Mouse (Mus musculus) embryonic facial prominence, embryonic 15.5 days (tissue): ENCODE data around the gene Hpd. TPM values are rescaled to one million over a fixed set of nuclear protein-coding genes. Genes with fewer than 3 reads are reported as not detected.

Experiments
- ATAC-seq: fragments of 200-750 bp; cut with Nextera tagmentation; 2 replicates; pipeline ENCODE4 v1.8.0; 2017; ENCODE audit warnings: low read depth, moderate TSS enrichment; ENCODE audit not compliant: insufficient number of reproducible peaks, low FRiP score, low TSS enrichment
- H3K27ac ChIP-seq: fragments of 300-500 bp; sonication (generic); replicated peaks from 2 replicates; pipeline ENCODE4 v1.5.1; 2015; ENCODE audit warnings: mild to moderate bottlenecking, inconsistent platforms
- H3K27me3 ChIP-seq: fragments of 300-500 bp; sonication (generic); 2 replicates; pipeline ENCODE4 v1.6.1; 2015; ENCODE audit warnings: inconsistent platforms
- H3K36me3 ChIP-seq: fragments of 300-500 bp; sonication (generic); 2 replicates; pipeline ENCODE4 v1.6.1; 2015; ENCODE audit warnings: mild to moderate bottlenecking, inconsistent platforms
- H3K4me1 ChIP-seq: fragments of 300-500 bp; sonication (generic); 2 replicates; pipeline ENCODE4 v1.6.1; 2015; ENCODE audit warnings: inconsistent platforms
- H3K4me2 ChIP-seq: fragments of 300-500 bp; sonication (generic); replicated peaks from 2 replicates; pipeline ENCODE4 v1.6.1; 2015; ENCODE audit warnings: mild to moderate bottlenecking, inconsistent platforms
- H3K4me3 ChIP-seq: fragments of 300-500 bp; sonication (generic); replicated peaks from 2 replicates; pipeline ENCODE4 v1.5.1; 2015; ENCODE audit warnings: mild to moderate bottlenecking, inconsistent platforms
- H3K9ac ChIP-seq: fragments of 300-500 bp; sonication (generic); 2 replicates; pipeline ENCODE4 v1.6.1; 2015; ENCODE audit warnings: inconsistent platforms
- H3K9me3 ChIP-seq: fragments of 300-500 bp; sonication (generic); replicated peaks from 2 replicates; pipeline ENCODE4 v1.6.1; 2016; ENCODE audit warnings: inconsistent platforms
- WGBS: fragments of 180-500 bp; shearing (Covaris S2); methylation state at CpG from one replicate; pipeline ENCODE4 v1.1.7; 2015; 5-methylcytosine and 5-hydroxymethylcytosine counted together
- polyA plus RNA-seq: library from polyadenylated mRNA; unstranded; fragments of >200 nt; fragmentation: Nextera tagmentation; extraction: Ambion mirVana; gene quantifications from 2 replicates; pipeline ENCODE4 v1.2.1, GENCODE M21; 2015

Gene Hpd
- polyA plus RNA-seq, 1 experiment from 2014 or later = not detected

GRCm38 (mm10) chr5:123159446-123159845, 23.1 kb downstream of the Hpd start:
- Histone ChIP-seq H3K9me3 (no peaks in the 10 kb centered on the region), H3K27ac (no peak overlapping the region), H3K4me2 (no peak overlapping the region), H3K4me3 (no peak overlapping the region), H3K9ac (no peak overlapping the region), H3K27me3 (no peaks in the 10 kb centered on the region), H3K36me3 (peaks cover 86% of the 10 kb centered on the region), H3K4me1 (no peaks in the 10 kb centered on the region)
- 90% methylated on average over 4 of the region's 4 CpGs for WGBS
- no peak for ATAC-seq

GRCm38 (mm10) chr5:123157972-123158371, 24.6 kb downstream of the Hpd start:
- Histone ChIP-seq H3K9me3 (no peaks in the 10 kb centered on the region), H3K36me3 (peaks cover 84% of the 10 kb centered on the region), H3K4me2 (no peak overlapping the region), H3K27me3 (no peaks in the 10 kb centered on the region), H3K4me3 (no peak overlapping the region), H3K4me1 (no peaks in the 10 kb centered on the region), H3K9ac (no peak overlapping the region), H3K27ac (no peak overlapping the region)
- WGBS = 85% methylated on average over 4 of the region's 4 CpGs
- ATAC-seq = no peak

DNA sequence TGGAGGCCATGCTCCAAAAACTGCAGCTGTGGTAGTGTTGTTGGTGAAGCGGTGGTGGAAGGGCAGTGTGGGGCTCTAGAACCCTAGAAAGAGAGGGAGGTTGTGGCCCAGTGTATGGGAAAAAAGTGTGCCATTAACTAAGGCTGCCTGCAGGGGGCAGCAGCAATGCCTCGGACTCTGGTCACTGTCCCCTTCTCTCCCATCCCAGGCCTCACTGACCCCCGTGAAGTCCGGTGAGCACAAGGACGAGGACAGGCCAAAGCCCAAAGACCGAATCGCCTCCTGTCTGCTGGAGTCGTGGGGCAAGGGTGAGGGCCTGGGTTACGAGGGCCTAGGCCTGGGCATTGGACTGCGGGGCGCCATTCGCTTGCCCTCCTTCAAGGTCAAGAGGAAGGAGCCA, 25.8 kb downstream of the Hpd start:
- Histone ChIP-seq H3K4me1 (0 out of 2 replicates have a peak, but pooled peaks cover 3% of the 10 kb centered on the region), H3K27me3 (no peaks in the 10 kb centered on the region), H3K9ac (no peak overlapping the region), H3K4me3 (no peak overlapping the region), H3K27ac (no peak overlapping the region), H3K36me3 (peaks cover 82% of the 10 kb centered on the region), H3K4me2 (no peak overlapping the region), H3K9me3 (no peaks in the 10 kb centered on the region)
- 88% methylated on average over 12 of the region's 12 CpGs for WGBS
- ATAC-seq = no peak

DNA sequence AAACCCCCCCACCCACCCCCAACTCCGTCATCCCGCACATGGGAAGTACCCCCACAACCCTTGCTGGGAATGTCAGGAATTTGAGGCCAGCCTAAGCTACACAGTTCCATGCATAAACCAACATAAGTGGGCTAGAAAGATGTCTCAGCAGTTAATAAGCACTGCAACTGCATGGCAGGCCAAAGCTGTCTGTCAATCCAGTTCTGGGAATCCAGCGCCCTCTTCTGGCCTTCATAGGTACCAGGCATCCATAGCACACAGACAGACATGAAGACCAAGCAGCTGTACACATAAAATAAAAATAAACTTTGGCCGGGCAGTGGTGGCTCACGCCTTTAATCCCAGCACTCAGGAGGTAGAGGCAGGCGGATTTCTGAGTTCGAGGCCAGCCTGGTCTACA, 27.1 kb downstream of the Hpd start:
- WGBS = 36% methylated on average over 7 of the region's 7 CpGs

GRCm38 (mm10) chr5:123152901-123153300, 29.6 kb downstream of the Hpd start:
- H3K4me3 ChIP-seq = no peak overlapping the region
- H3K4me2 ChIP-seq = no peak overlapping the region
- WGBS = 71% methylated on average over 1 of the region's 1 CpGs
- H3K9ac ChIP-seq = no peak overlapping the region
- no peak overlapping the region for H3K27ac ChIP-seq
- H3K9me3 ChIP-seq = no peaks in the 10 kb centered on the region
- H3K4me1 ChIP-seq = peaks cover 41% of the 10 kb centered on the region
- H3K36me3 ChIP-seq = peaks cover 67% of the 10 kb centered on the region
- H3K27me3 ChIP-seq = no peaks in the 10 kb centered on the region
- ATAC-seq = no peak

More for the DNA sequence above, 27.1 kb downstream of the Hpd start:
- peaks cover 16% of the 10 kb centered on the region for H3K4me1 ChIP-seq
- H3K4me2 ChIP-seq = no peak overlapping the region
- H3K27ac ChIP-seq = no peak overlapping the region
- no peaks in the 10 kb centered on the region for H3K9me3 ChIP-seq
- no peak overlapping the region for H3K9ac ChIP-seq
- peaks cover 79% of the 10 kb centered on the region for H3K36me3 ChIP-seq
- ATAC-seq = no peak
- H3K27me3 ChIP-seq = no peaks in the 10 kb centered on the region
- no peak overlapping the region for H3K4me3 ChIP-seq

DNA sequence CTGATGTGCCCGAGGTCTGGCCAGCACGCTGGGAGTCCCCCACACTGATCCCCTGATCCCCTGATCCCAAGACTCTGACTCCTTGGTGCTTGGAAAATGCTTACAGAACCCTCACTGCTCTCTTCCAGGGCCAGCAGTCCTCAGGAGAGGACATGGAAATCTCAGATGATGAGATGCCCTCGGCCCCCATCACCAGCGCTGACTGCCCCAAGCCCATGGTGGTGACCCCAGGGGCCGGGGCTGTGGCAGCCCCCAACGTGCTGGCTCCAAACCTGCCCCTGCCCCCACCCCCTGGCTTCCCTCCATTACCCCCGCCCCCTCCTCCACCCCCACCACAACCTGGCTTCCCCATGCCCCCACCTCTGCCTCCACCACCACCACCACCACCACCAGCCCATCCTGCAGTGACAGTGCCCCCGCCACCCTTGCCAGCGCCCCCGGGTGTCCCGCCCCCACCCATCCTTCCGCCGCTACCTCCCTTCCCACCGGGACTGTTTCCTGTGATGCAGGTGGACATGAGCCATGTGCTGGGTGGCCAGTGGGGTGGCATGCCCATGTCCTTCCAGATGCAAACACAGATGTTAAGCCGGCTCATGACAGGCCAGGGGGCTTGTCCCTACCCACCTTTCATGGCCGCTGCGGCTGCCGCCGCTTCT, 30.7 kb downstream of the Hpd start:
- H3K36me3 ChIP-seq = peaks cover 67% of the 10 kb centered on the region
- 90% methylated on average over 19 of the region's 19 CpGs for WGBS
- H3K4me3 ChIP-seq = no peak overlapping the region
- no peak for ATAC-seq
- H3K9ac ChIP-seq = no peak overlapping the region
- H3K9me3 ChIP-seq = no peaks in the 10 kb centered on the region
- no peak overlapping the region for H3K27ac ChIP-seq
- H3K27me3 ChIP-seq = no peaks in the 10 kb centered on the region
- H3K4me2 ChIP-seq = no peak overlapping the region
- H3K4me1 ChIP-seq = peaks cover 41% of the 10 kb centered on the region

DNA sequence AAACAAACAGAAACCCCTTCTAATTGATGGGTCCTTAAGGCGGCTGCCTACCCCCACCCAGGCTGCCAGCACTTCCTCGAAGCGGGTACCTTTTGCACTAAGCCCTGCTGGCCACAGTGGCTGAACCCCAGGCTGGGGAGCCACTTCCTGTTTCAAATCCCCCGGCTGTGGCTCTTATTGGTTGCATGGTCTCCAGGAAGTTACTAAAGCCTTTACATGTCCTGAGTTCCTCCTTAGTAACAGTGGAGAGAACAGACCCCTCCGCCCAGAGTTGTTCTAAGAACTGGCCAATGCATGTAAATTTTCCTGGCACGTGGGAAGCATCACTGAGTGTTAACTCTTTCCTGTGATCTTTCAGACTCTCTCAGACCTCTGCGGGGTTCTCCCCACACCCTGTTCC, 31.4 kb downstream of the Hpd start:
- peak overlapping the region; percentile 36 for H3K4me3 ChIP-seq
- H3K27ac ChIP-seq = no peak overlapping the region
- 30% methylated on average over 7 of the region's 7 CpGs for WGBS
- H3K36me3 ChIP-seq = peaks cover 69% of the 10 kb centered on the region
- H3K9me3 ChIP-seq = no peaks in the 10 kb centered on the region
- H3K9ac ChIP-seq = no peak overlapping the region
- peak overlapping the region; percentile 56 for H3K4me2 ChIP-seq
- peaks cover 44% of the 10 kb centered on the region for H3K4me1 ChIP-seq
- ATAC-seq = no peak
- no peaks in the 10 kb centered on the region for H3K27me3 ChIP-seq

GRCm38 (mm10) chr5:123150641-123151040, 31.9 kb downstream of the Hpd start:
- H3K36me3 ChIP-seq = peaks cover 69% of the 10 kb centered on the region
- H3K4me2 ChIP-seq = peak overlapping the region; percentile 56
- peak overlapping the region; percentile 36 for H3K4me3 ChIP-seq
- H3K4me1 ChIP-seq = peaks cover 49% of the 10 kb centered on the region
- no peaks in the 10 kb centered on the region for H3K27me3 ChIP-seq
- H3K27ac ChIP-seq = no peak overlapping the region
- no peak for ATAC-seq
- H3K9ac ChIP-seq = no peak overlapping the region
- H3K9me3 ChIP-seq = no peaks in the 10 kb centered on the region
- 35% methylated on average over 7 of the region's 7 CpGs for WGBS

DNA sequence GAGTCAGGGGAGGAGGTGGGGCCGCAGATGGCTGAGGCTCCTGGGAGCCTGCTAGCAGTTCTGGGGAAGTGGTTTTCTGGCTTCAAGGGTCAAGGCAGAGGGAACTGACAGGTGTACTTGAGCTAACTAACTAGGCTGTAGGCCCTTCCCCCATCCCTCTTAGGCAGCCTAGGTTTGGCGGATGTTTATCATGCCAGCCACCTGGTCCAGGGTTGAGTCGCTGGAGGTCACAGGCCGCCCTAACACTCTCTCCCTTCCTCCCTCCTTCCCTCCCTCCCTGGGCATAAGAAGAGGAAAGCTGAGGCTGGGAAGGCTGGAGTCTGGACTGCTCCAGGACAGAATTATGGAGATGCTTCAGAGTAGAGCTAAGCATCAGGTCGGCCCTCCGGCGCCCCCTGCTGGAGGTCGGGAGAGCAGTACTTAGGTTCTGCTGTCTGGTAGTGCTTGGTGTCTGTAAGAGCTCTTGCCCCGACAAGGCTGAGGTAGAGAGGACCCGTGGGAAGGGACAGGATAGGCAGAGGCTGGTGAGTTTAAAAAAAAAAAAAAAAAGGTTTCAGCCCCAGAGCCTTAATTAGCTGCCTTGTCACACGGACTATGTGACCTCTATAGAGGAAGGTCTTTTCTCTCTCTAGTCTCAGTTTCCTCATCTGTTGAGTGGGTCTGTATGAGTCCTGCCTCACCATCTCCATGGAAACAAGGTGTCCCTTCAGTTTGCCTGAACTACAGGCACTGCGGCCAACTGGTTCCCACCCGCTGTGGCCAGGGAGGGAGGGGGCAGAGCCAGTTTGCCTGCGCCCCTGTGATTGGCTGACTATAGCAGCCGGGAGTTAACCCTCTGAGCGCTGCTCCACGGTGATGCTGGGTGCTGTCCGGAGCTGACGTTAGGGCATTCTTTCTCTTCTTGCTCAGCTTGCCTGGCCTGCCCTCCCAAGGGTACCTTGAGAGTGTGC, 32.8 kb downstream of the Hpd start:
- H3K4me3 ChIP-seq = peak overlapping the region; percentile 36
- H3K4me1 ChIP-seq = peaks cover 58% of the 10 kb centered on the region

DNA sequence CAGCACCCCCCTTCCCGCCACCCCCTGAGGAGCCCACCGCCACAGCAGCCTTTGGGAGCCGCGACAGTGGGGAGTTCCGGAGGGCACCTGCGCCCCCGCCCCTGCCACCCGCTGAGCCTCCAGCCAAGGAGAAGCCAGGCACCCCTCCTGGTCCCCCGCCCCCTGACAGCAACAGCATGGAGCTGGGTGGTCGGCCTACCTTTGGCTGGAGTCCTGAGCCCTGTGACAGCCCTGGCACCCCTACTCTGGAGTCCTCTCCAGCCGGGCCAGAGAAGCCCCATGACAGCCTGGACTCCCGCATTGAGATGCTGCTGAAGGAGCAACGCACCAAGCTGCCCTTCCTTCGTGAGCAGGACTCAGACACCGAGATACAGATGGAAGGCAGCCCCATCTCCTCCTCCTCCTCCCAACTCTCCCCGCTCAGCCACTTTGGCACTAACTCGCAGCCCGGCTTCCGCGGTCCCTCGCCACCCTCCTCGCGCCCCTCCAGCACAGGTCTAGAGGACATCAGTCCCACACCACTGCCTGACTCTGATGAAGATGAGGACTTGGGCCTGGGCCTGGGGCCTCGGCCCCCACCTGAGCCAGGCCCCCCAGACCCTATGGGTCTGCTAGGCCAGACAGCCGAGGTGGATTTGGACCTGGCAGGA, 34.3 kb downstream of the Hpd start:
- WGBS = 80% methylated on average over 25 of the region's 25 CpGs
- Histone ChIP-seq H3K4me3 (no peak overlapping the region), H3K36me3 (peaks cover 53% of the 10 kb centered on the region), H3K27ac (no peak overlapping the region), H3K4me1 (peaks cover 68% of the 10 kb centered on the region), H3K9ac (no peak overlapping the region), H3K9me3 (no peaks in the 10 kb centered on the region), H3K4me2 (no peak overlapping the region), H3K27me3 (no peaks in the 10 kb centered on the region)
- no peak for ATAC-seq

More for the DNA sequence above, 32.8 kb downstream of the Hpd start:
- peaks cover 66% of the 10 kb centered on the region for H3K36me3 ChIP-seq
- ATAC-seq = peak; percentile 87
- 0 out of 2 replicates have a peak overlapping the region, but pooled peaks have one; percentile 17 for H3K27ac ChIP-seq
- no peak overlapping the region for H3K9ac ChIP-seq
- WGBS = 7% methylated on average over 19 of the region's 19 CpGs
- H3K9me3 ChIP-seq = no peaks in the 10 kb centered on the region
- H3K27me3 ChIP-seq = no peaks in the 10 kb centered on the region
- peak overlapping the region; percentile 56 for H3K4me2 ChIP-seq

DNA sequence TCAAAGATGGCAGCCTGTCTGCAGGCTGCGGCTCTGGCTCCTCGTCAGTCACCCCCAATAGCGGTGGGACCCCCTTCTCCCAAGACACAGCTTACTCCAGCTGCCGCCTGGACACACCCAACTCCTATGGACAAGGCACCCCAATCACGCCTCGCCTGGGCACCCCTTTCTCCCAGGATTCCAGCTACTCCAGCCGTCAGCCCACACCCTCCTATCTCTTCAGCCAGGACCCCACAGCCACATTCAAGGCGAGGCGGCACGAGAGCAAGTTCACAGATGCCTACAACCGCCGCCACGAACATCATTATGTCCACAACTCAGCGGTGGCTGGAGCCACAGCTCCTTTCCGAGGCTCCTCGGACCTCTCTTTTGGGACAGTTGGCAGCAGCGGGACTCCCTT, 35.0 kb downstream of the Hpd start:
- ATAC-seq = no peak
- Histone ChIP-seq H3K9me3 (no peaks in the 10 kb centered on the region), H3K4me1 (peaks cover 68% of the 10 kb centered on the region), H3K36me3 (peaks cover 47% of the 10 kb centered on the region), H3K4me2 (no peak overlapping the region), H3K9ac (no peak overlapping the region), H3K4me3 (no peak overlapping the region), H3K27ac (no peak overlapping the region), H3K27me3 (no peaks in the 10 kb centered on the region)
- 84% methylated on average over 17 of the region's 17 CpGs for WGBS
